Mouse (Mus musculus) MEL (cell line): Measurements from ENCODE around the gene Impdh1. TPM values are rescaled to one million over a fixed set of nuclear protein-coding genes. Genes with fewer than 3 reads are reported as not detected.

Experiments
- DNase-seq: peaks from one replicate; pipeline ENCODE4 v3.0.0; 2011; ENCODE audit warnings: low read depth, low spot score
- H3K27ac ChIP-seq: 2 replicates; pipeline ENCODE4 v1.5.1; 2012; ENCODE audit warnings: low read depth, mild to moderate bottlenecking, control low read depth, low read length, moderate library complexity; ENCODE audit not compliant: control insufficient read depth
- H3K27me3 ChIP-seq, 2 experiments: fragments of 150-350 bp in 1 of 2; sonication (generic) in 1 of 2; 2 replicates each; pipeline ENCODE4 v1.6.1; 2012; ENCODE audit warnings: low read length in 2 of 2, mild to moderate bottlenecking in 2 of 2, improper control_type of control experiment in 1 of 2, moderate library complexity in 1 of 2; ENCODE audit not compliant: insufficient read depth in 2 of 2, control insufficient read depth in 1 of 2
- H3K36me3 ChIP-seq, 2 experiments: 2 replicates each; pipeline ENCODE4 v1.6.1; 2012 to 2014; ENCODE audit warnings: low read length in 2 of 2, improper control_type of control experiment in 1 of 2, inconsistent platforms in 1 of 2, mild to moderate bottlenecking in 1 of 2; ENCODE audit not compliant: insufficient read depth in 2 of 2, control insufficient read depth in 1 of 2
- H3K4me1 ChIP-seq, 2 experiments: fragments of 150-350 bp in 1 of 2; sonication (generic) in 1 of 2; 2 replicates each; pipeline ENCODE4 v1.6.1; 2012; ENCODE audit warnings: low read length in 2 of 2, improper control_type of control experiment in 1 of 2, mild to moderate bottlenecking in 1 of 2; ENCODE audit not compliant: insufficient read depth in 2 of 2, control insufficient read depth in 1 of 2
- H3K4me3 ChIP-seq, 2 experiments: fragments of 150-350 bp in 1 of 2; sonication (generic) in 1 of 2; 2 replicates each; pipeline ENCODE4 v1.5.1; 2012; ENCODE audit warnings: low read depth in 2 of 2, low read length in 2 of 2, mild to moderate bottlenecking in 2 of 2, moderate library complexity in 2 of 2, control low read depth in 1 of 2, improper control_type of control experiment in 1 of 2; ENCODE audit not compliant: control insufficient read depth in 1 of 2, insufficient read depth in 1 of 2
- H3K79me2 ChIP-seq: 2 replicates; pipeline ENCODE4 v1.6.1; 2012; ENCODE audit warnings: mild to moderate bottlenecking, low read length, moderate library complexity; ENCODE audit not compliant: control insufficient read depth, poor library complexity, insufficient read depth
- H3K9ac ChIP-seq: 2 replicates; pipeline ENCODE4 v1.6.1; 2012; ENCODE audit warnings: low read depth, mild to moderate bottlenecking, control low read depth, low read length, moderate library complexity; ENCODE audit not compliant: control insufficient read depth, poor library complexity, severe bottlenecking
- H3K9me3 ChIP-seq: fragments of 150-350 bp; sonication (generic); replicated peaks from 2 replicates; pipeline ENCODE4 v1.6.1; 2012; ENCODE audit warnings: mild to moderate bottlenecking, low read length, improper control_type of control experiment, moderate library complexity; ENCODE audit not compliant: insufficient read depth
- BHLHE40 ChIP-seq: IDR thresholded peaks from 2 replicates; pipeline ENCODE4 v1.6.1; 2012; ENCODE audit warnings: low read depth, mild to moderate bottlenecking, inconsistent platforms, low read length, improper control_type of control experiment, borderline replicate concordance
- CHD1 ChIP-seq: IDR thresholded peaks from 2 replicates; pipeline ENCODE4 v1.6.1; 2012; ENCODE audit warnings: low read depth, mild to moderate bottlenecking, inconsistent platforms, low read length, improper control_type of control experiment
- CHD2 ChIP-seq: IDR thresholded peaks from 2 replicates; pipeline ENCODE4 v1.6.1; 2011; ENCODE audit warnings: low read length, improper control_type of control experiment
- CTCF ChIP-seq, 3 experiments: IDR thresholded peaks in 2 of 3; conservative IDR thresholded peaks in 1 of 3; 2 replicates each; pipeline ENCODE4 v1.5.1; 2011 to 2012; ENCODE audit warnings: low read length in 3 of 3, low read depth in 2 of 3, mild to moderate bottlenecking in 2 of 3, improper control_type of control experiment in 1 of 3, inconsistent platforms in 1 of 3, mixed read lengths in 1 of 3, moderate library complexity in 1 of 3; ENCODE audit not compliant: control insufficient read depth in 1 of 3, insufficient read depth in 1 of 3, poor library complexity in 1 of 3, severe bottlenecking in 1 of 3
- E2F4 ChIP-seq: IDR thresholded peaks from 2 replicates; pipeline ENCODE4 v1.6.1; 2011; ENCODE audit warnings: low read depth, low read length, improper control_type of control experiment, borderline replicate concordance
- ELF1 ChIP-seq: IDR thresholded peaks from 2 replicates; pipeline ENCODE4 v1.6.1; 2014; ENCODE audit warnings: low read depth, mild to moderate bottlenecking, inconsistent platforms, low read length, improper control_type of control experiment, moderate library complexity
- GABPA ChIP-seq: IDR thresholded peaks from 2 replicates; pipeline ENCODE4 v1.6.1; 2012; ENCODE audit warnings: low read depth, mild to moderate bottlenecking, inconsistent platforms, low read length, improper control_type of control experiment, moderate library complexity
- HCFC1 ChIP-seq: IDR thresholded peaks from 2 replicates; pipeline ENCODE4 v1.6.1; 2012; ENCODE audit warnings: low read depth, mild to moderate bottlenecking, inconsistent platforms, low read length, improper control_type of control experiment, moderate library complexity
- JUND ChIP-seq: IDR thresholded peaks from 2 replicates; pipeline ENCODE4 v1.6.1; 2011; ENCODE audit warnings: low read depth, mild to moderate bottlenecking, improper control_type of control experiment, low read length
- KAT2A ChIP-seq: conservative IDR thresholded peaks from 2 replicates; pipeline ENCODE4 v1.6.1; 2012; ENCODE audit warnings: low read depth, low read length, improper control_type of control experiment, inconsistent platforms
- MAFK ChIP-seq: IDR thresholded peaks from 2 replicates; pipeline ENCODE4 v1.6.1; 2011; ENCODE audit warnings: low read depth, mild to moderate bottlenecking, low read length, improper control_type of control experiment, borderline replicate concordance
- MAX ChIP-seq: IDR thresholded peaks from 2 replicates; pipeline ENCODE4 v1.6.1; 2011; ENCODE audit warnings: low read length, improper control_type of control experiment
- MAZ ChIP-seq: IDR thresholded peaks from 2 replicates; pipeline ENCODE4 v1.6.1; 2012; ENCODE audit warnings: low read depth, mild to moderate bottlenecking, inconsistent platforms, low read length, improper control_type of control experiment
- MEF2A ChIP-seq: IDR thresholded peaks from 2 replicates; pipeline ENCODE4 v1.6.1; 2014; ENCODE audit warnings: low read depth, mild to moderate bottlenecking, inconsistent platforms, low read length, improper control_type of control experiment; ENCODE audit not compliant: poor library complexity, insufficient replicate concordance, severe bottlenecking; ENCODE audit errors: extremely low read depth
- NELFE ChIP-seq: IDR thresholded peaks from 2 replicates; pipeline ENCODE4 v1.6.1; 2011; ENCODE audit warnings: low read depth, low read length, improper control_type of control experiment
- POLR2A ChIP-seq, 2 experiments: IDR thresholded peaks; 2 replicates each; pipeline ENCODE4 v1.6.1; 2011 to 2012; ENCODE audit warnings: low read length in 2 of 2, mild to moderate bottlenecking in 2 of 2, control low read depth in 1 of 2, improper control_type of control experiment in 1 of 2, low read depth in 1 of 2, moderate library complexity in 1 of 2; ENCODE audit not compliant: control insufficient read depth in 1 of 2, insufficient read depth in 1 of 2, poor library complexity in 1 of 2
- POLR2AphosphoS5 ChIP-seq: IDR thresholded peaks from 2 replicates; pipeline ENCODE4 v1.6.1; 2012; ENCODE audit warnings: low read depth, borderline replicate concordance, mild to moderate bottlenecking, inconsistent platforms, low read length, moderate library complexity, mixed read lengths
- RAD21 ChIP-seq: IDR thresholded peaks from 2 replicates; pipeline ENCODE4 v1.6.1; 2011; ENCODE audit warnings: mild to moderate bottlenecking, low read depth, low read length, improper control_type of control experiment
- RCOR1 ChIP-seq: IDR thresholded peaks from 2 replicates; pipeline ENCODE4 v1.6.1; 2012; ENCODE audit warnings: low read depth, mild to moderate bottlenecking, inconsistent platforms, low read length, improper control_type of control experiment
- SIN3A ChIP-seq: IDR thresholded peaks from 2 replicates; pipeline ENCODE4 v1.6.1; 2012; ENCODE audit warnings: low read length, improper control_type of control experiment, inconsistent platforms
- TAL1 ChIP-seq: IDR thresholded peaks from 2 replicates; pipeline ENCODE4 v1.6.1; 2012; ENCODE audit warnings: mild to moderate bottlenecking, inconsistent platforms, low read length, moderate library complexity, mixed read lengths
- TBP ChIP-seq: IDR thresholded peaks from 2 replicates; pipeline ENCODE4 v1.8.0; 2011; ENCODE audit warnings: low read depth, low read length, improper control_type of control experiment
- TCF12 ChIP-seq: IDR thresholded peaks from 2 replicates; pipeline ENCODE4 v1.6.1; 2014; ENCODE audit warnings: low read depth, mild to moderate bottlenecking, inconsistent platforms, low read length, improper control_type of control experiment, moderate library complexity
- USF1 ChIP-seq: IDR thresholded peaks from 2 replicates; pipeline ENCODE4 v1.6.1; 2014; ENCODE audit warnings: low read depth, mild to moderate bottlenecking, inconsistent platforms, low read length, improper control_type of control experiment, moderate library complexity
- USF2 ChIP-seq, 2 experiments: IDR thresholded peaks; 2 replicates each; pipeline ENCODE4 v1.6.1; 2011 to 2012; ENCODE audit warnings: improper control_type of control experiment in 2 of 2, low read length in 2 of 2, borderline replicate concordance in 1 of 2, inconsistent platforms in 1 of 2, low read depth in 1 of 2, mild to moderate bottlenecking in 1 of 2; ENCODE audit not compliant: insufficient read depth in 1 of 2
- ZC3H11A ChIP-seq: IDR thresholded peaks from 2 replicates; pipeline ENCODE4 v1.6.1; 2012; ENCODE audit warnings: low read depth, mild to moderate bottlenecking, inconsistent platforms, low read length, improper control_type of control experiment
- ZKSCAN1 ChIP-seq: IDR thresholded peaks from 2 replicates; pipeline ENCODE4 v1.6.1; 2012; ENCODE audit warnings: low read depth, mild to moderate bottlenecking, inconsistent platforms, low read length, improper control_type of control experiment, moderate library complexity
- ZNF384 ChIP-seq: IDR thresholded peaks from 2 replicates; pipeline ENCODE4 v1.6.1; 2012; ENCODE audit warnings: low read depth, mild to moderate bottlenecking, inconsistent platforms, low read length, improper control_type of control experiment
- polyA plus RNA-seq, 2 experiments: library from polyadenylated mRNA; stranded (reverse) in 1 of 2; unstranded in 1 of 2; fragments of >175 nt in 1 of 2; fragments of >200 nt in 1 of 2; gene quantifications; 2 replicates each; pipeline versions ENCODE4 v1.2.1 to v1.2.4; 2012; ENCODE audit warnings: low replicate concordance in 2 of 2, low read depth in 1 of 2; ENCODE audit not compliant: insufficient read length in 2 of 2, insufficient read depth in 1 of 2, missing spikeins in 1 of 2
- total RNA-seq: library from RNA; depleted of rRNA; stranded (reverse); fragments of 300-350 nt; gene quantifications from 2 replicates; pipeline ENCODE4 v1.2.3, GENCODE M21; 2012

Impdh1 gene
- total and polyA plus RNA-seq, 3 experiments, result 15.3 to 55.1 TPM; not detected in 1

DNA sequence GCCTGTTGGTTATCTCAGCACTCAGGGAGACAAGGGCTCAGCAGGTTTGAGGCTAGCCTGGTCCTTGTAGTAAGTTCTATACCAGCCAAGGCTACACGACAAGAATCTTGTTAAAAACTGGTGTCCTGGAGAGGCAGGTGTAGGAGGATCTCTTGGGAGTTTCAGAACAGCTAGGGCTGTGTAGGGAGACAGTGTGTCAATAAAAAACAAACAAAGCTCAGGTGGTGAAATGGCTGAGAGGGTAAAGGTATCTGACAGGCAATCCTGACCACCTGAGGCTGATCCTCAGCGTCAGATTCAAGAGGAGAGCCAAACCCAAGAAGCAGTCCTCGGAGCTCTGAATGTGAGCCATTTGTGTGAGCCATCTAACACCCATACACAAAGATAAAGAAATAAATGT, 30.0 kb upstream of the Impdh1 start:
- no peak for DNase-seq
- no peak overlapping the region for H3K27ac ChIP-seq
- no peaks in the 10 kb centered on the region for H3K79me2 ChIP-seq
- H3K9me3 ChIP-seq, result no peaks in the 10 kb centered on the region
- no peak overlapping the region for H3K4me3 ChIP-seq
- TF ChIP-seq RAD21, result no peak
- no peak for TF ChIP-seq SIN3A
- no peak for TF ChIP-seq RCOR1
- TF ChIP-seq BHLHE40, result no peak
- no peak for TF ChIP-seq POLR2A (IDR thresholded peaks at IDR 0.05; ENCODE audit: control insufficient read depth in 1 of 2, insufficient read depth in 1 of 2, low read depth in 1 of 2, low read length in 2 of 2, poor library complexity in 1 of 2)
- no peak for TF ChIP-seq ZC3H11A
- no peak for TF ChIP-seq CTCF (IDR thresholded peaks at IDR 0.05 in 2 of 3, conservative IDR thresholded peaks at IDR 0.05 in 1 of 3; ENCODE audit: control insufficient read depth in 1 of 3, insufficient read depth in 1 of 3, low read depth in 2 of 3, low read length in 3 of 3, poor library complexity in 1 of 3, severe bottlenecking in 1 of 3)
- no peak for TF ChIP-seq KAT2A
- no peak for TF ChIP-seq POLR2AphosphoS5
- TF ChIP-seq ZNF384, result no peak
- no peak for TF ChIP-seq TCF12
- TF ChIP-seq USF2 (IDR thresholded peaks at IDR 0.05; ENCODE audit: borderline replicate concordance in 1 of 2, insufficient read depth in 1 of 2, low read depth in 1 of 2, low read length in 2 of 2), result no peak
- no peak for TF ChIP-seq TAL1
- no peak for TF ChIP-seq NELFE
- TF ChIP-seq USF1, result no peak
- TF ChIP-seq CHD2, result no peak
- no peak for TF ChIP-seq HCFC1
- TF ChIP-seq ZKSCAN1, result no peak
- TF ChIP-seq GABPA, result no peak
- no peaks in the 10 kb centered on the region for H3K36me3 ChIP-seq
- peaks cover 22% of the 10 kb centered on the region in 2 experiments for H3K27me3 ChIP-seq
- H3K9ac ChIP-seq, result no peak overlapping the region
- no peaks in the 10 kb centered on the region for H3K4me1 ChIP-seq

DNA sequence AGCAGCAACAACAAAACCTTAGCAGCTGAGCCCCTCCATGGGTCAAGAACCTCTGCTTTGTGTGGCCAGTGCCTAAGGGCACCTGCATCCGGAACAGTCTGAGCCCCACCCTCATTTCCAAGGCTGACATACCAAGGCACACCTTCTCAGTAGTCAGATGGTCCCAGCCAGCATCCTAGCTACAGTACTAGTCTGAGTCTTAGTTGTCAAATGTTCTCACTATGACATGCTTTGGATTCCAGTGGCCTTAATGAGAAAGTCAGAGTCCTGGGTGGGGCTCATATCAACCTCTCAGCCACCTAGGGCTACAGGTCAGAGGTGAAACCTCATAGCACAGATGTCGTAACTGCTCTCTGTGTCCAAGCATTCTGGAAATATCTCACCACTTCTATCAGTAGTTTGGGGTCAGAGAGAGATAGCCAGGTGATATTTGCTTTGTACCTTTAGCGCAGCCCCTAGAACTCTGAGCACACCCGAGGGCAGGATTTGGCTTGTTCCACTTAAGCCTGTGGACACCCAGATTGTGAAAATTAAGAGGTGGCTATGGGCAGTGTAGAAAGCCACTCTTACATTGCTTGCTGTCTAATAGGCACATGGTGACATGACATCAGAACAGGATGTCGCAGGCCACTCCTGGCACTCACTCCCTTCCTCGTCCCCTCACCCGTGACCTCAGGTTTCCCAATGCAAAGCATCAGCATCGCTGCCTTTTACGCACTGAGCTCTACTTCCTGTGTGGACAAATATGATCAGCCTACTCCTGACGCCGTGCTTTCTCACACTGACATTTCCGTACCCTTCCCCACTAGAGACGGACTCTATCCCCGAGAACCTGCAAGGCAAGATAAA, 29.3 kb upstream of the Impdh1 start:
- TF ChIP-seq ELF1, result no peak
- TF ChIP-seq USF2 (IDR thresholded peaks at IDR 0.05; ENCODE audit: borderline replicate concordance in 1 of 2, insufficient read depth in 1 of 2, low read depth in 1 of 2, low read length in 2 of 2), result no peak
- TF ChIP-seq MAX, result no peak
- TF ChIP-seq MAFK, result no peak
- no peak; the same call in 1 of the 2 replicates for TF ChIP-seq TAL1
- no peak for TF ChIP-seq E2F4
- no peak for TF ChIP-seq ZKSCAN1
- no peak for TF ChIP-seq TBP
- no peak for TF ChIP-seq GABPA
- TF ChIP-seq POLR2AphosphoS5, result no peak
- no peak for TF ChIP-seq MAZ
- TF ChIP-seq POLR2A (IDR thresholded peaks at IDR 0.05; ENCODE audit: control insufficient read depth in 1 of 2, insufficient read depth in 1 of 2, low read depth in 1 of 2, low read length in 2 of 2, poor library complexity in 1 of 2), result no peak
- no peak for TF ChIP-seq JUND
- TF ChIP-seq HCFC1, result no peak
- TF ChIP-seq CHD1, result no peak
- TF ChIP-seq KAT2A, result no peak
- TF ChIP-seq ZNF384, result no peak
- no peak for TF ChIP-seq ZC3H11A
- TF ChIP-seq MEF2A, result no peak
- TF ChIP-seq RAD21, result no peak
- Histone ChIP-seq H3K27ac (no peak overlapping the region), H3K79me2 (no peaks in the 10 kb centered on the region), H3K4me3 (no peak overlapping the region), H3K36me3 (no peaks in the 10 kb centered on the region), H3K9ac (no peak overlapping the region), H3K4me1 (no peaks in the 10 kb centered on the region), H3K27me3 (peaks cover 20 to 22% of the 10 kb centered on the region in 2 experiments), H3K9me3 (no peaks in the 10 kb centered on the region)
- DNase-seq, result no peak
